Mouse (Mus musculus): ENCODE measurements around the gene Btbd16.

The Btbd16 gene

DNA sequence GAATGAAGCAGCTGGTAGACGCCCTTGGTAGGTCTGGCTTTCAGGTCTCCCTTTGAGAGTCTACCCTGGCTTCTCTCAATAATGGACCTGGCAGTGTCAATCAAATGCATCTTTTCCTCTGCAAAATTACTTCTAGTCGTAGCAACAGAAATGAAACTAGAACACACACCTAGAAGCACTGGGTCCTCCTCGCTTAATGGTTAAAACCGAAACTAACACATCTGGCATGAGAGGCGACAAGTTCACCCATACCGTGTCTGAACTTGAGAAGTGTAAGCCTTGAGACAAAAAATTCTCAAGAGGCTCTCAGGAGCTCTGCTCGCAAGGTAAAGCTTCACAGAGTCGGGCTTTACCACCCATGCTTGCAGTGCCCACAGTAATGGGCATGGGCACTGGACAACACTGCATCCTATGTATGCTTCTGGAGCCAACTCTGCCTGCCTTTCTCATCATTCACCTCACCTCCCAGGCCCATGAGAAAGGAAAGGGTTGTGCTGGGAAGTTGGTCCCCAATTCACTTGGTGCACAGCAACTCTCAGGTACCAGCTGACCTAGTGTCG, 54.1 kb downstream of the Btbd16 start:
- ChIA-PET CTCF (interaction anchor here in 3 of 4 experiments (0.7 to 2.2 kb wide), 5 partner anchors 12 to 88 kb away, joined by 3 to 7 read pairs (median 3); no protein-coding TSS in a partner anchor), POLR2A (interaction anchor here in 1 of 4 experiments (1.1 to 1.7 kb wide), 2 partner anchors 18 to 33 kb away, joined by 3 read pairs; no protein-coding TSS in a partner anchor)

DNA sequence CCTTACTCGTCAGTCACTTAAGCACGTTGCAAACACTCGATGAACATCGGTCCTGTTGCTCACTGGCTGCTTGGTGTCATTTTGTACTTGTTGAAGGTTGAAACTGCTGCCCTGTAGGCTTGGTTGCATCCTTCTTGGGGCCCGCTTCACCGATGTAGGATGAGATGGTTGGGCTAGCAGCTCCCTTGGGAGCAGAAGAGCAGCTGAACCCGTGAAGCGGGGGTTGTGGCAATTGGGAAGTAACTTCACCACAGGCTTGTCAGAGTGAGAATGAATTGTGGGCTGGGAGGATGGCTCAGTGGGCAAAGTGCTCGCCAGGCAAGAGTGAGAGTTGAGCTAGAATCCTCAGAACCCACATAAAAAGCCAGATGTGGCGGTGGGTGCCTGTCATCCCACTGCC, 54.6 kb downstream of the Btbd16 start:
- POLR2A ChIA-PET, result interaction anchor here in 2 of 4 experiments (0.6 to 1.7 kb wide), 3 partner anchors 18 to 33 kb away, joined by 3 to 4 read pairs (median 3); no protein-coding TSS in a partner anchor
- CTCF ChIA-PET, result interaction anchor here in 3 of 4 experiments (1.0 to 1.5 kb wide), 3 partner anchors 85 to 88 kb away, joined by 3 to 5 read pairs (median 3); no protein-coding TSS in a partner anchor

DNA sequence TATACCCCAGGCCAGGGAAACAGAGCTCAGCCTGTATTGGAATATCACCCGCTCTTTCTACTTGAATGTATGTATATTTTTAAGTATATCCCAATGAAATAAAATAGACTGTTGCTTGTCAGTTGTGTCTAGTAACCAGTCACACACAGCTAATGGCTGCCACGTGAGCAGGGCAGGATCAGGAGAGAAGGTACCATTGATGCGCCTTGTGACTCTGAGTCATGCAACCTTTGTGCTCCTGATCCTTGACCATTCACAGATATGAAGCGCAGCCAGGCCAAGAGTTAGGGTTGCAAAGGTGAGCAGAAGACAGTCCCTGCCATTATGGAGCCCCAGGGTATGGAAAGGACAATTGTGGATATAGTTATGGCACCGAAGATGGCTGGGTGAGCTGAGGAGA, 57.7 kb downstream of the Btbd16 start:
- ChIA-PET POLR2A (interaction anchor here in 1 of 4 experiments (5.6 kb wide), 1 partner anchor 29 kb away, joined by 51 read pairs; no protein-coding TSS in a partner anchor), CTCF (no interaction called here)

DNA sequence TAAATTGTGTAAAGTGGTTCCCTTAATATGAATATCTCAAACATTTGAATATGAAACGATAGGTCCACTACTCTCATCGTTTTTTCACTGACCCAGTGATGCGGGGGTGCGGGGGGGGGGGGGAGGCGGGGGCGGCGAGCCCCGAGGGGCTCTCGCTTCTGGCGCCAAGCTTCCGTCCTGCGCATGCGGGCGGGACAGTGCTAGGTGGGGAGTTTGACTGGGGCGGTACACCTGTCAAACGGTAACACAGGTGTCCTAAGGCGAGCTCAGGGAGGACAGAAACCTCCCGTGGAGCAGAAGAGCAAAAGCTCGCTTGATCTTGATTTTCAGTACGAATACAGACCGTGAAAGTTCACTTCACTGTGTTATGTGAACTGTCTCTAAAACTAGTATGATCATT, 60.4 kb downstream of the Btbd16 start:
- ChIA-PET CTCF (interaction anchor here (0.7 to 2.8 kb wide), 7 partner anchors 33 to 109 kb away, joined by 3 to 7 read pairs (median 5); no protein-coding TSS in a partner anchor), POLR2A (interaction anchor here in 3 of 4 experiments (0.5 to 5.6 kb wide), 29 partner anchors 10 to 302 kb away, joined by 3 to 51 read pairs (median 4); partner anchors contain the start of gene Plekha1 (in 1 of the 3))

- ChIA-PET POLR2A (interaction anchor here in 3 of 4 experiments (0.5 to 5.6 kb wide), 48 partner anchors 10 to 315 kb away, joined by 3 to 51 read pairs (median 4); partner anchors contain the start of gene Plekha1 (in 1 of the 3)), CTCF (interaction anchor here (0.5 to 2.8 kb wide), 15 partner anchors 9 to 629 kb away, joined by 3 to 7 read pairs (median 3); no protein-coding TSS in a partner anchor)
Observed at GRCm38 (mm10) chr7:130834958-130835861, 61.3 kb downstream of the Btbd16 start.

GRCm38 (mm10) chr7:130836066-130836465, 62.2 kb downstream of the Btbd16 start:
- CTCF ChIA-PET, result interaction anchor here in 3 of 4 experiments (0.6 to 1.3 kb wide), 5 partner anchors 10 to 158 kb away, joined by 3 to 5 read pairs (median 3); no protein-coding TSS in a partner anchor
- POLR2A ChIA-PET, result interaction anchor here in 3 of 4 experiments (0.6 to 5.6 kb wide), 25 partner anchors 9 to 892 kb away, joined by 3 to 51 read pairs (median 4); no protein-coding TSS in a partner anchor

DNA sequence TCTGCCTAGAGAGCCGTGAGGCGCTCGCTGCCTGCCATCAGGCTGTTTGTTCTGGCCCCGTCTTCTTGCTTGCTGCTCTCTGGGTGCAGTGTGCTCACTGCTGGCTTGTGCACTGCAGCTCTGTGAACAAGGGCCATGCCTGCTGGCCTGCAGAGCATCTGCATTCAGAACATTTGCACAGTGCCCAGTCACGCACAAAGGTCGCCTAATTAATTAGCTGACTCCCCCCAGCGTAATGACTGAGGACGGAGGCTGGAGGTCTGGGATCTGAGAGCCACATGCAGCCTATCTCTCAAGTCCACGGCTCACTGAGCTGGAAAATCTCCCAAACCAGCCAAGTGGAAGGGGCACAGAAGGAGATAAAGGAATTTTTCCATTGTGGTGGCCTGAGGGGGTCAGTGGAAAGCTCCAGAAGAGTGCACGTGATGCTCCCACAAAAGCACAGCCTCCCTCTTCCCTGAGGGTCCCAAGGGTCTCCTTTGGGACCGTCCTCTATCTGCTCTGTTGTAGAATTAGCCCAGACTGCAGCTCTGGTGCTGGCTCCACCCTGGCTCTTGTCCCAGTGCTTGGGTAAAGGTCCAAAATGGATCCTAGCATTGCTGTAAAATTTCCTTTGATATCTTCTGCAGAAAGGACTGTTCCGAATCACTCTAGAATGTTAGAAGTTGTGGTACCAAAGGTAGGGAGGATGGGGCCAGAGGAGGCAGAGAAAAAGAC, 64.2 kb downstream of the Btbd16 start:
- ChIA-PET POLR2A (interaction anchor here in 2 of 4 experiments (0.9 to 2.7 kb wide), 10 partner anchors 9 to 305 kb away, joined by 3 to 26 read pairs (median 3); no protein-coding TSS in a partner anchor), CTCF (interaction anchor here in 2 of 4 experiments (0.5 to 0.6 kb wide), 2 partner anchors 33 to 75 kb away, joined by 5 to 6 read pairs; no protein-coding TSS in a partner anchor)

GRCm38 (mm10) chr7:130838658-130839025, 64.8 kb downstream of the Btbd16 start:
- ChIA-PET POLR2A (interaction anchor here in 2 of 4 experiments (0.6 to 2.7 kb wide), 9 partner anchors 20 to 305 kb away, joined by 3 to 26 read pairs (median 3); no protein-coding TSS in a partner anchor), CTCF (interaction anchor here in 1 of 4 experiments (1.5 kb wide), 1 partner anchor 76 kb away, joined by 4 read pairs; no protein-coding TSS in a partner anchor)

DNA sequence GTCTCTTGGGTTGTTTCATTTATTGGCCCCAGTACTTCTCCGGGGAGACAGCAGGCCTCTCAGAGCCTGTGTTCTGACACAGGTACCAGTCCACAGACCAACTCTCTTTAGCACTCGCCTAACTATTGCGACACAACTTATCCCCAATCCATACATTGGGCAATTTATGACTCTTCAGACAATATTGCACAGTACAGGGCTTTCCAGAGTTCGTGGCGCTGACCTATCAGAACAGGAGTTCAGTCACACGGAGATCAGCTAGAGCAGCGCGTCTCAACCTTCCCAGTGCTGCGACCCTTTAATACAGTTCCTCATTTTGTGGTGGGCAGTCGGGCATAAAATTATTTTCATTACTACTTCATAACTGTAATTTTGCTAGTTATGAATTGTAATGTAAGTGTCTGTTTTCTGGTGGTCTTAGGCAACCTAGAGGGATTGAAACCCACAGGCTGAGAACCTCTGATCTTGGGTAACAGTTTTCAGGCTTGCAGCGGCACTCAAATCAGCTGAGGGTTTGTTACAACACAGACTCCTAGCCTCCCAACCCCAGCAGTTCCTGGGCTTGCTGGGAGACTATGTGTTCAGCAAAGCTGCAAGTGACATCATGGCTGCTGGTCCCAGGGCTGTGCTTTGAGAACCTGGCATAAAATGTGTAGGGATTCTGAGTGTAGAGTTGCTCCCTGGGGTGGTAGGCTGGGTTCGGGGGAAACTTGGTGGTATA, 65.7 kb downstream of the Btbd16 start:
- ChIA-PET POLR2A (interaction anchor here in 2 of 4 experiments (1.5 to 2.7 kb wide), 3 partner anchors 19 to 40 kb away, joined by 3 to 8 read pairs (median 5); no protein-coding TSS in a partner anchor), CTCF (interaction anchor here in 1 of 4 experiments (1.5 kb wide), 1 partner anchor 77 kb away, joined by 4 read pairs; no protein-coding TSS in a partner anchor)

DNA sequence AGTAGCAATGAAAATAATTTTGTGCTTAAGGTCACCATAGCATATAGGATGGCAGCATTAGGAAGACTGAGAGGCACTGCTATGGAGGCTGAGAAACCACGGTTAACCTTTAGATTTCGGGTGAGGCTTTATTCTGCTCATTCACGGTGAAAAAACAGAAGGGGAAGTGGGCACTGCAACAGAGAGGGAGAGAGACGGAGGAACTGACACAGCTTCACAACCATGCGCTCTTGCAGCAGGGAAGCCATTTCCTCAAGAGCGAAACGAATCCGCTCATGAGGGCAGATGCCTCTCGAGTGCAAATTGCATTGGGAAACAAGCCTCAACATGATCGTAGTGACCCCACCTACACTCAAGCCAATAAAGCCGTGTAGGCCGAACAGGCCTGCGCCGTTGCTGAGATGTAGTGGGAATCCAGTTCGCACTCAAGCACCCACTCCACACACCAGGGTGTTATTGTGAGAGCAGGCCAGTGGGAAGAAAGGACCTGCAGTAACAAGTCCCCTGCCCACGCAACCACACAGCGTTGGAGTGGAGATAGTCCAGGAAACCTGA, 73.4 kb downstream of the Btbd16 start:
- CTCF ChIA-PET, result no interaction called here
- POLR2A ChIA-PET, result interaction anchor here (0.9 to 2.1 kb wide), 14 partner anchors 10 to 20 kb away, joined by 3 to 17 read pairs (median 5); partner anchors contain the start of gene Plekha1 (in 1 of the 4)

- CTCF ChIA-PET, result interaction anchor here in 2 of 4 experiments (0.5 to 0.9 kb wide), 2 partner anchors 19 to 58 kb away, joined by 3 read pairs; no protein-coding TSS in a partner anchor
- POLR2A ChIA-PET, result interaction anchor here in 2 of 4 experiments (0.6 to 1.3 kb wide), 6 partner anchors 9 to 55 kb away, joined by 3 to 7 read pairs (median 4); no protein-coding TSS in a partner anchor
Observed at GRCm38 (mm10) chr7:130854684-130855292, 80.9 kb downstream of the Btbd16 start.

DNA sequence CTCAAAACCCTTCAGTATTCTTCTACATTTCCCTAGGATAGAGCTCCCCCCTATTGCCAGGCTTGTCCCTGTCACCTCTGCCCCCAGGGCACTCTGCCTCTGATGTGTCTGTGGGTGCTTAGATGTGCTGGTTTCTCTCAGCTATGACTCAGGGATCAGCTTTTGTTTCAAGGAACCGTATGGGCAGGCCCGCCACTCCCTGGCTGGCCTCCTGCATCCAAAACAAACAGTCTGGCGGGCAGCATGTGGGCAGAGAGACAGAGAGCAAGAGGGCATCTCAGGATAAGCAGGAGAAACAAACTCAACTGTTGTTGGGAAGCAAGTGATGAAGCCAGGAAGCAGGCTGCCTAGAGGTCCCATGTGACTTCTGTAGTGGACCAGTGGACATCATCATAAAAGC, 81.8 kb downstream of the Btbd16 start:
- ChIA-PET POLR2A (interaction anchor here in 2 of 4 experiments (1.1 to 1.4 kb wide), 4 partner anchors 9 to 35 kb away, joined by 3 to 7 read pairs (median 4); no protein-coding TSS in a partner anchor), CTCF (interaction anchor here in 3 of 4 experiments (0.5 to 0.9 kb wide), 3 partner anchors 59 to 1900 kb away, joined by 3 to 4 read pairs (median 3); no protein-coding TSS in a partner anchor)

DNA sequence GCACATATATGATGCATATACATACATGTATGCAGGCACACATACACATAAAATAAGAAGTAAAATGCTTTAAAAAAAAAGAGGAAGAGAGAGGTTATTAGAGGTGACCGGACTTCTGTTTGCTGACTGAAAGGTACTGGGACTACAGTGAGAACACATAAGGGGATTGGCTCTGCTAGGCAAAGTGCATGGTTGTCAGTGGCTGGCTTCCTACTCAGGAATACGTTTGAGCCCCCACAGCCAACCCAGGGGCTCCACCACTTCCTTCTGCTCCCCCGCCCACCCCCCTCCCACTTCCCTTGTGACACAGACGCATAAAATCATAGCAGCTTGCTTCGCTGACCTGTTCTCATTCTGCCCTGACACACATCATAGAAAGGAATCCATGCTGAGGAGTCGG, 84.1 kb downstream of the Btbd16 start:
- CTCF ChIA-PET, result no interaction called here
- POLR2A ChIA-PET, result interaction anchor here in 3 of 4 experiments (0.7 to 5.0 kb wide), 9 partner anchors 9 to 132 kb away, joined by 3 to 51 read pairs (median 6); no protein-coding TSS in a partner anchor

DNA sequence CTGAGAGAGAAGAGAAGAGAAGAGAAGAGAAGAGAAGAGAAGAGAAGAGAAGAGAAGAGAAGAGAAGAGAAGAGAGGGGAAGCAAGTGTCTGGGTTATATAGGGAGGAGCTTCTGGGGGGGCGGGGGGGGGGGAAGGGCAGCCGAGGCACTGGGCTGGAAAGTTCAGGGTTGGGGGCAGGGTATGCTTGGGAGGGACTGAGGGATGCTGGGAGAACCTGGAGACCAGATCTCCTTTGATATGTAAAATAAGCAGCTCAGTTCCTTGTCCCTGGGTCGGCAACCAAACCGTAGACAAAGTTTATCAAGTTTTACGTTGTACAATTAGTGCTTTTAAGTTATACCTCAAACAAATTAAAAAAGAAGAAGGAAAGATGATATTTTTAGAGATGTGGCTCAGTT, 86.1 kb downstream of the Btbd16 start:
- CTCF ChIA-PET, result interaction anchor here in 2 of 4 experiments (0.5 to 0.9 kb wide), 8 partner anchors 51 to 1286 kb away, joined by 3 to 6 read pairs (median 3); no protein-coding TSS in a partner anchor
- POLR2A ChIA-PET, result interaction anchor here (0.6 to 5.0 kb wide), 32 partner anchors 10 to 366 kb away, joined by 3 to 51 read pairs (median 4); no protein-coding TSS in a partner anchor

- ChIA-PET CTCF (interaction anchor here in 3 of 4 experiments (0.6 to 1.1 kb wide), 4 partner anchors 75 to 189 kb away, joined by 3 to 7 read pairs (median 4); no protein-coding TSS in a partner anchor), POLR2A (interaction anchor here (0.7 to 5.0 kb wide), 30 partner anchors 9 to 596 kb away, joined by 3 to 51 read pairs (median 4); no protein-coding TSS in a partner anchor)
Observed at GRCm38 (mm10) chr7:130860721-130861142, 86.9 kb downstream of the Btbd16 start.

All from embryonic stem cell, embryonic (primary cell).